Mouse (Mus musculus) fibroblast of lung, adult 2 months (primary cell): ENCODE results near the gene Sigmar1.

Source experiments
- DNase-seq: peaks from one replicate; pipeline ENCODE4 v3.0.0-alpha.2; 2011; ENCODE audit warnings: low read depth

The Sigmar1 gene

GRCm38 (mm10) chr4:41756440-41756839 lies 483 bp upstream of the Sigmar1 start:
- DNase-seq = no peak

GRCm38 (mm10) chr4:41754797-41755337 lies 1.1 kb downstream of the Sigmar1 start, which contains the start of gene Galt:
Gene Galt, plus strand, starts transcription at chr4:41755228.
- no peak for DNase-seq

GRCm38 (mm10) chr4:41745021-41745420 lies 10.9 kb downstream of the Sigmar1 start:
- no peak for DNase-seq

GRCm38 (mm10) chr4:41744131-41744530 lies 11.8 kb downstream of the Sigmar1 start:
- no peak for DNase-seq

DNA sequence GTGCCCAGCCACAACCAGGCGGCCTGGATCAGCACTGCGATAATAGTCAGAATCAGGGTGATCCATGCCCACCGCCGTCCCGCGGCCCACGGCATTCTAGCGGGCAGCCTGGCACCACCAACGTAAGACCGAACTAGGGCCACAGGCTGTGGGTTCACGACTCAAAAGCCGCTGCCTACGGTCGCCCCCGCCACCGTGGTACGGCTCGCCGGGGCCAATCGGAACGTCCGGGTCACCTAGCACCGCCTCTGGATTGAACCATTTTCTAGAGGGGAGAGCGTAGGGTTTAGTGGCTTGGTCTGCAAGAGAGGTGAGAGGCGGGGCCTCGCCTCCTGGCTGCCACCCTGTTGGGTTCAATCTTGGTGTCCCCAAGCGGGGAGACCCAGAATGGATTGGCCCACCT lies 14.8 kb downstream of the Sigmar1 start:
- peak; percentile 92 for DNase-seq

DNA sequence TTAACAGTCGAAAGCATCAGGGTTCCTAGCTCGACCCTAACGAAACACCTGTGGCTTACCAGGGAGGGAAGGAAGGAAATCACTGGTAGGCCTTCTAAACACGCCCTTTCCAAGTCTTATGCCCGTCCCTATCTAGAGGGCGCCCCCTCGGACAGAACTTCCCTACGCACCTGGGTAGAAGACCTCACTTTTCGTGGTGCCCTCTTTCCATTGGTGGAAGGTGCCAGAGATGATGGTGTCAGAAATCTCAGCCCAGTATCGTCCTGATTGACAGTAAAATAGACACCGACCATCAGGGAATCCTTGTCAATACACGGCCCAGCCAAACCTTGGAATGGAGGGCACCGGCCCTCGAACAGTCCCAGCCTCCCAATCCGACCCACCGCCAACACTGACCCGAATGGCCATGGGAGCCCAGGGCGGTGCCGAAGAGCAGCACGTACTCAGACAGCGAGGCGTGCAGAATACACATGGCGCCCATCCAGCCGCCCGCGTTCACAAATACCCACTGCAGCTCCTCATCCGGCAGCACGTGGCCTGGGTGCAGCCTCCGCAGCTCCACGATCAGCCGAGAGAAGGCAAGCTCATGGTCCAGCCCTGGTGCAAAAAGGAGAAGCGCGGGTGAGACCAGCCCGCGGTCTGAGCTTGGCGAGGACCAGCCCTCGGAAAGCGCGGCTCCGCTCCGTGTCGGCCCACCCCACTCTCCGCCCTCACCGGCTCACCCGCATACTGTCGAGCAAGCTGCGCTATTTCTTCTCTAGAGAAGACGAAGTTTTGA lies 15.4 kb downstream of the Sigmar1 start:
- DNase-seq = no peak

DNA sequence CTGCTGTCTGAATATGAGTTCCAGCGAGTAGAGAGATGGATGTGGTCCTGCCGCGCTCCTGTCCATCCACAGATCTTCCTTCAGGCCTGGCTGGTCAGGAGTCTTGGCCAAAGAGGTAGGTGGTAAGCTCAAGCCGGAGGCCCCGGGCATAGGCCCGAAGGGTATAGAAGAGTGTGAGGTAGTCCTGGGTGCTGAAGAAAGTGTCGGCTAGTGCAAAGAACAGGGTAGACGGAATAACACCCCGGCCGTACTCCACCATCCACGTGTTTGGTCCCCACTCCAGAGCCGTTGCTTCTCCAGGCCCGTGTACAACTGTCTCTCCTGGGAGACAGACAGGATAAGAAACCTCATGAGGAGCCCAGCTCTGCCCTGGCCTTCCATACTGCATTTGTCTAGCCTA lies 16.7 kb downstream of the Sigmar1 start:
- no peak for DNase-seq

GRCm38 (mm10) chr4:41738256-41738603 lies 17.7 kb downstream of the Sigmar1 start:
- no peak for DNase-seq

- DNase-seq = no peak
These were observed 18.2 kb downstream of the Sigmar1 start for GRCm38 (mm10) chr4:41737602-41738255.

- DNase-seq = no peak
These were observed 24.7 kb downstream of the Sigmar1 start, which contains the start of gene Arid3c for GRCm38 (mm10) chr4:41731052-41731765. Gene Arid3c, minus strand, starts transcription at chr4:41731142.

GRCm38 (mm10) chr4:41726826-41727621 lies 28.9 kb downstream of the Sigmar1 start:
- no peak for DNase-seq

- DNase-seq = peak; percentile 87
These were observed 33.0 kb downstream of the Sigmar1 start, which contains the start of gene Dctn3 for GRCm38 (mm10) chr4:41722918-41723351. Gene Dctn3, minus strand, starts transcription at chr4:41723170.

- no peak for DNase-seq
These were observed 39.1 kb downstream of the Sigmar1 start for GRCm38 (mm10) chr4:41716834-41717233.

DNA sequence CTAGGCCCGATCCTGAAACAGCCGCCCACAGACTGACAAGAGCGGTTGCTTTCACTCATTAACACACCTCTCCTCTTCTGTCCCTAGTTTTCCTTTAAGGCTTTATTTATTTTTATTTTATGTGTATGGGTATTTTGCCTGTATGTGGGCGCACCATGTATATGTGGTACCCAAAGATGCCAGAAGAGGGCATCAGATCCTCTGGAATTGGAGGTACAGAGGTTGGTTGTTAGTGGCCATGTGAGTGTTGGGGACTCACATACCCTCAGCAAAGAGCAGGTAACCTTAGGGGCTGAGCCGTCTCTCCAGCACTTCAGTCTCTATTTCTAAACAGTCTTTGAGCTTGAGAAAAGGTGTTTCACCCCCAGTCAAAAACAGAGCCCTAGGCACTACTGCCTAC lies 40.4 kb downstream of the Sigmar1 start:
- DNase-seq = no peak

DNA sequence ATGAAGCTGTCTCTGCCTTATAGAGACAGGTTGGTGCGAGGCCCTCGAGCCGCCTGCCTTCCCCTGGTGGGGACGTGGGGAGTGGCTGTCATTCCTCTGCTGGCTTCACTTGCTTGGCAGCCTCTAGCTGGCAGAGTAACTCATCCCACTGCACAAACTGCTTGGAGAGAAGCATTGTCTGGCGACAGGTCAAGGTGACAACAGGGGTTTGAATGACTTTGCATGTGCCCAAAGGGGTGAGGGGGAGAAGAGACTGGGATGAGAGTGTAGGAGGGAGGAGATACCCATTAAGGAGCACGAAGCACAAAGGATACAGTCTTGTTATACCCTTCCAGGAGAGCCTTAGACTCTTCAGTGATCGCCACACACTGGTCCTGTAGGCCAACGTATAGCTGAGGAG lies 40.9 kb downstream of the Sigmar1 start:
- DNase-seq = no peak

- DNase-seq = no peak
These were observed 41.7 kb downstream of the Sigmar1 start for GRCm38 (mm10) chr4:41714276-41714675.

- no peak for DNase-seq
These were observed 42.5 kb downstream of the Sigmar1 start, which contains the start of gene Rpp25l for GRCm38 (mm10) chr4:41713197-41714067. Gene Rpp25l, minus strand, starts transcription at chr4:41713534.

DNA sequence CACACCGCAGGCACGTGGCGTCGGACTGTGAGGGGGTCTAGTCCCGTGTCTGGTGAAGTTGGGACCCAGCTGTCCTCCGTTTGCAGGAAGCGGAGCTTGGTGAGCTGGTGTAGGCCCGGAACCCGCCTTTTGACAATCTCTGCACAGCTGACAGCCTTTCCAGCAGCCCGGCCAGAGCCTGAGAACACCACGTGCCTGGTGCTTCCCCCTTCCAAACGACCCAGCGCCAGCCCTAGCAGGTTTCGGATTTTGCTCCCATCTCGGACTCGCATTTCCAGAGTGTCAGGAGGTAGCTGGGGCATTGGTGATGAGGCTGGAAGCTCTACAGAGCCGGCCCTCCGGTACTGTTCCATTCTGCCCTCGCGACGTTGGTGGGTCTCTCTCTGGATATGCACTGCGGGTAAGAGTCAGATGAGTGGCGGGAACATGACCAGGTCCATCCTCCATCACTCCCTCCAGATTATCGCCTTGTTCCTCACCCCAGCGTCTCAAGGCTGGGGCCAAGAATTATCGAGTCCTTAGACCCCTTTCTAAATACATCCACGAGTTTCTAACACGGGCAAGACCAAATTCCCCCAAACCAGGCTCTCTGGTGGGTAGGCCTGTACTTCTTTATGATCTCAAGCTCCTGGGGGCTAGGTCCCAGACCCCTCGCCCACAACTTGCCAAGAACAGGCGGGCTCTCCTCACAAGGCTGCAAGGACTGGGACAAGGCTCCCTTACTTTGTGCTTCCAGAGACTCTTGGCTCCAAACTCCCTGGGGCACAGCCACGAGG lies 43.3 kb downstream of the Sigmar1 start:
- no peak for DNase-seq

- no peak for DNase-seq
These were observed 44.1 kb downstream of the Sigmar1 start for GRCm38 (mm10) chr4:41711705-41712375.
